18 mouse cellular contexts compared by ENCODE assay signal in genomic region chr7:58710312-58710711, GRCm38 (mm10). TPM values are rescaled to one million over a fixed set of nuclear protein-coding genes. Genes with fewer than 3 reads are reported as not detected.
DNase-seq lines count a peak whose midpoint lies in the region; ATAC-seq and TF ChIP-seq lines count a peak whose summit lies in the region.
"Had no signal": no experiment of that assay in that cellular context is flagged by ENCODE, and none has a peak within 500 bp of the region (broad histone marks: within the 10 kb centered on the region; RNA-seq: fewer than 3 reads in every experiment).

No protein-coding gene starts in this region.

- peak; percentile 48 for ATAC-seq in activated CD4-positive, CD25-positive, alpha-beta regulatory T cell, adult 4 months
- ATAC-seq in megakaryocyte, adult 5-6 weeks (ENCODE audit: poor library complexity, severe bottlenecking) = 0 out of 2 replicates have a peak, but pooled peaks have one; percentile 14
- ATAC-seq: forebrain, postnatal 0 days had no signal

- H3K27ac ChIP-seq in layer of hippocampus, adult 2 months = peak overlapping the region; percentile 65; the same call in 1 of the 2 replicates
- H3K27ac ChIP-seq: embryonic facial prominence, embryonic 12.5 days; forebrain, embryonic 12.5 days; heart, embryonic 13.5 days; hindbrain, embryonic 15.5 days had no signal

- no peak for DNase-seq in layer of hippocampus, adult 2 months (ENCODE audit: low spot score in 2 of 2)
- no peak for DNase-seq in layer of hippocampus, postnatal 25 days (ENCODE audit: extremely low spot score in 1 of 2, low spot score in 1 of 2)
- DNase-seq in CD4-positive helper T cell, adult 2 months (ENCODE audit: low read depth, low spot score) = peak; percentile 54
- DNase-seq in adrenal gland, postnatal 36 days = no peak
- DNase-seq in neural tube, embryonic 10.5 days (ENCODE audit: extremely low spot score, low spot score) = no peak
- DNase-seq: adrenal gland, postnatal 14 days; cerebellum, adult 18-20 months; cerebellum, postnatal 14 days; forebrain, postnatal 0 days; gastrocnemius, postnatal 14 days; heart, postnatal 36 days had no signal

- H3K4me3 ChIP-seq in layer of hippocampus, adult 2 months = no peak overlapping the region
- H3K4me3 ChIP-seq: embryonic facial prominence, embryonic 12.5 days; forebrain, embryonic 12.5 days; heart, embryonic 13.5 days; hindbrain, embryonic 15.5 days had no signal

- TF ChIP-seq CTCF in layer of hippocampus, adult 2 months (conservative IDR thresholded peaks at IDR 0.05) = no peak

RNA-seq across cellular contexts. Expression of gene Atp10a, which starts 54.3 kb away (rescaled TPM):
- total RNA-seq in layer of hippocampus, adult 2 months (2021) = 1 to 10 TPM; 7.5 to 8.4 TPM
- 1 to 10 TPM; 5.0 to 7.5 TPM for total RNA-seq in layer of hippocampus, postnatal 25 days (2021)
- 1 to 10 TPM; 5.4 to 5.6 TPM for polyA plus RNA-seq in activated CD4-positive, CD25-positive, alpha-beta regulatory T cell, adult 4 months (2017; shearing (Covaris generic))
- total RNA-seq in megakaryocyte, adult 5-6 weeks (2015) = 12.4 and 13.4 TPM in 2 replicates
- total RNA-seq in megakaryocyte, adult 5-6 weeks (2017) = 18.5 and 19.8 TPM in 2 replicates
- 100 to 1,000 TPM in 1 of 2 experiments, 10 to 100 TPM in 1; 67.3 to 108 TPM for total RNA-seq in adrenal gland, postnatal 36 days (2021)
- total RNA-seq: G1E had no signal
- polyA plus RNA-seq: G1E had no signal
